Mouse (Mus musculus): ENCODE measurements around the gene Olfr510. TPM values are rescaled to one million over a fixed set of nuclear protein-coding genes. Genes with fewer than 3 reads are reported as not detected.

Olfr510 gene
- not detected for polyA plus RNA-seq (2017; shearing (Covaris generic))

DNA sequence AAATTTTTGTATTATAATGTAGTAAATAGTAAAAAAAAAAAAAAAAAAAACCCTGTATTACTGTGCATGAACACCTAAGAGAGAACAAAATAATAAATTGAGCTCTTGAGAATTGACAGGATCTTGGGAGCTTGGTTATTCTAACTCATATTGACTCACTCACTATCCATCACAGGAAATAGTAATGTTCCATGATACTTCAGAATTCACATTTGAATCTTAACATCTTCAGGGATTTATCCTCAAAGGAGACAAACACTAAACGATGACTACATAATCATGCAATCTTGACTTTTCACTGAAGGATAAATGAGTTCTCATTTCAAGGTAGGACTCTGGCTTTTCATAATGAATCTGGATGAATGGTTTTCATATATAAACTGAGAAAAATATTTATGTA lies at the start of gene Olfr510:
Gene Olfr510 (plus strand): TSS at position 301 of the 400 bp plus-strand sequence.

DNA sequence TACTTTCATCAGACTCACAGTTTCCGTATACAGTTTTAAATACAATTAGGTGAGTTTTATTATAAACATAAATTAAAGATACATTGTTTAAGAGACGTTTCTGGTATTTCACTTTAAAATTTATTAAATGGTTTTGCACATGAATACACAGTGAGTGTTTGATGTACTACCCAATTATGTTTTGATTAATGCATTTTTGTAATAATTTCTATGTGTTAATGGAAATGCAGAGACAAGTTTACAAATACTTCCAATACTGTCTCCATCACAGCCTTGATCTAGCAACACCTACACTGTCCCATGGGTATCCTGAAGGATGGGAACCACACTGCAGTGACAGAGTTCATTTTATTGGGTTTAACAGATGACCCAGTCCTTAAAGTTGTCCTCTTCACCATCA lies 44.7 kb upstream of the Olfr510 start, which contains the start of gene Olfr507:
Gene Olfr507 (plus strand): TSS at position 301 of the 400 bp plus-strand sequence.

DNA sequence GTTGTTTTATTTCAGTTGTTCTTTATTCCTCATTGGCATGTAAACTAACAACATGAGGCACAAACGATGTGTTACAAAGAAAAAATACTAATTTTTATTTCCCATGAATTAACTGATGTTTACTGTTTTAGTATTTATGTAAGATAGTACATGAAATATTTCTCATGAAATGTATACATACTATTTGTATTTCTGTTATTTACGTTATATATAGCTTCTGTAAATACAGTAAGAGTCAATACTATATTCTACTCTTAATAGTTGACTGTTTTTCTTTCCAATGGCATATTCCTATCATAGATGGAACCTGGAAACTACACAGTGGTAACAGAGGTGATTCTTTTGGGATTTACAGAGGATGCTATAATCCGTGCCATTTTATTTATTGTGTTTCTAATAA lies 36.5 kb upstream of the Olfr510 start, which contains the start of gene Olfr508:
Gene Olfr508 (plus strand): TSS at position 301 of the 400 bp plus-strand sequence.

DNA sequence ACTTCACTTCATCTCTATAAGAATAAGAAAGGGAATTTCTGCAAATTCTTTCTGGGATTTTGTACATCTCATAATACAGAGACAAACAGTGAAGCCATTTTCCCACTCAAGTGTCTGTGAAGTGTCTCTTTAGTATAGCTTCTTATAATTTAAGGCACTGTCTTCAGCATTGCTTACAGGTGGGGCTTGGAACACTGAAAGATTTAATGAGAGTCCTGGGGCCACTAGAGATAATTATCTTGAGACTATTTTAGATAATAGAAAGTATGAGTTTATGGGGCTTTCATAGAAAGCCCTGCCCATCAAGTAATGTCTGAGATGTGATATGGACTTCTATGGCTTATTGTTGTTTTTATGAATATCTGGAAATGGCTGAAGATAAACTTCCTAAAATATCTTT lies 14.4 kb upstream of the Olfr510 start, which contains the start of gene Olfr509:
Gene Olfr509 (minus strand): TSS at position 101 of the 400 bp plus-strand sequence.

DNA sequence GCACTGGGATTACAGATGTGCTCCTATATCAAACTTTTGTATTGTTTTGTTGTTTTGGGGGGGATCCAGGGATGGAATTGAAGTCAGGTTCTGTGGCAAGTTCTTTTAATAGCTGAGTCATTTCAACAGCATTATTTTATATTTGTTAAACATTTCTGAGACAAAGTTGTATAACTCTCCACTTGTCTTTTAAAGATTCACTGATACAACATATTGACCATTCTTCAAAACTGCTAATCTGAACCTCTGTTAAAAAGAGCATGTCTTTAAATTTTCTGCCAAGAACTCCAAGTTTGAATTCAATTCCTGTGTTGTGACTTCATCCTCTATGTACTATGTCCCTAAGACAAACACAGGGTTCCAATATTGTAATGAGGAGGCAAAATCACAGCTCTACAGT lies 46.8 kb downstream of the Olfr510 start, which contains the start of gene Olfr512:
Gene Olfr512 (plus strand): TSS at position 301 of the 400 bp plus-strand sequence.

Other genes with a start within 250 kb of the Olfr510 start
- gene Olfr497, start 246.0 kb upstream of the Olfr510 start, polyA plus RNA-seq (2017; shearing (Covaris generic)), result not detected
- not detected for gene Olfr498, start 201.1 kb upstream of the Olfr510 start, polyA plus RNA-seq (2017; shearing (Covaris generic))
- gene Olfr502, start 141.4 kb upstream of the Olfr510 start, polyA plus RNA-seq (2017; shearing (Covaris generic)), result under 1 TPM in 1 of 2 experiments, not detected in 1; 0.61 TPM
- not detected for gene Olfr503, start 121.9 kb upstream of the Olfr510 start, polyA plus RNA-seq (2017; shearing (Covaris generic))
- gene Olfr504, start 100.6 kb upstream of the Olfr510 start, polyA plus RNA-seq (2017; shearing (Covaris generic)), result not detected
- gene Olfr506, start 55.6 kb upstream of the Olfr510 start, polyA plus RNA-seq (2017; shearing (Covaris generic)), result not detected
- not detected for gene Olfr507, start 44.6 kb upstream of the Olfr510 start, polyA plus RNA-seq (2017; shearing (Covaris generic))
- gene Olfr508, start 36.4 kb upstream of the Olfr510 start, polyA plus RNA-seq (2017; shearing (Covaris generic)), result not detected
- gene Olfr509, start 14.5 kb upstream of the Olfr510 start, polyA plus RNA-seq (2017; shearing (Covaris generic)), result not detected
- gene Olfr512, start 46.9 kb downstream of the Olfr510 start, polyA plus RNA-seq (2017; shearing (Covaris generic)), result not detected
- not detected for gene Olfr513, start 84.6 kb downstream of the Olfr510 start, polyA plus RNA-seq (2017; shearing (Covaris generic))
- not detected for gene Olfr514, start 159.6 kb downstream of the Olfr510 start, polyA plus RNA-seq (2017; shearing (Covaris generic))
- gene Olfr516, start 184.1 kb downstream of the Olfr510 start, polyA plus RNA-seq (2017; shearing (Covaris generic)), result not detected
- not detected for gene Olfr517, start 206.0 kb downstream of the Olfr510 start, polyA plus RNA-seq (2017; shearing (Covaris generic))
- under 1 TPM in 1 of 2 experiments, not detected in 1; 0.41 TPM for gene Olfr518, start 218.6 kb downstream of the Olfr510 start, polyA plus RNA-seq (2017; shearing (Covaris generic))
- gene Olfr519, start 228.0 kb downstream of the Olfr510 start, polyA plus RNA-seq (2017; shearing (Covaris generic)), result not detected

Measured in activated CD4-positive, CD25-positive, alpha-beta regulatory T cell (primary cell).